Mouse (Mus musculus): Measurements from ENCODE around the gene Dnal1. TPM values are rescaled to one million over a fixed set of nuclear protein-coding genes. Genes with fewer than 3 reads are reported as not detected.
"Not testable (repeated sequence)": the region's sequence is repeated elsewhere in the genome, so short reads cannot be mapped to it uniquely, and the experiment has no call there.

Dnal1 gene
- polyA plus RNA-seq, 1 experiment = not detected

DNA sequence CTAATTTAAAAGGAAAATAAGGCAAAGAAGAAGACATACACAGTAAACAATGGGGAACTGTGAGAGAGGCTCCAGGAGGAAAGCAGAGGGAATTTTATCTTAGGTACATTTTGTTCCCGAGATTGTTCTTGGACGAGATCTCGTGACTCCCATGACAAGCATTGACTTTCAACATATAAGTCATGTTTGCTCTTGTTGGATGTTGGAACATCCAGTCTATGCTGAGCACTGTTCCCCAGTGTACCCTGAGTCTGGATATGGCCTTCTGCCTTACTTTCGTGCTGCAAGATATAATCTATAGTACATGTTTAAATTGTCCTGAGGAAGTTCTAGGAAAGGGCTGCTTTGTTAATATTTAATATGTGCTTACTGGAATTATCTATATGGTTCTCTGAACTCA lies 29.6 kb upstream of the Dnal1 start:
- peaks cover 6% of the 10 kb centered on the region for H3K9me3 ChIP-seq (ENCODE audit: control insufficient read depth, low read length)

DNA sequence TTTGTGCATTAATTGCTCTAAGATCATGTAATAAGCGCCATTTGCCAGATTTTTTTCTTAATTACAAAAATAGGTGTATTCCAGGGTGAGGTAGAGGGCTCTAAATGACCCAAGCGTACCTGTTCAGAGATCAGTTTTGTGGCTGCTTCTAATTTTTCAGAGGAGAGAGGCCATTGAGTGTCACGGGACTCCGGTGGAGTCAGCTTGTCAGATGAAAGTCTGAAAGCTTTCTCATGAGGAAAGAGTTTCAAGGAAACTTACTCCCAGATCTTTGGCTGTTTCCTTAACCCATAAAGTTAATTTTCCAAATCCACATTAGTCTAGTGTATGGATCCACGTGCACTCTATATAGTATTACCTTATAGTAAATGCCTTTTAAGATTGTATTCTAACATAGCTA lies 19.5 kb upstream of the Dnal1 start:
- not testable (repeated sequence) for H3K4me1 ChIP-seq (ENCODE audit: control insufficient read depth); H3K4me3 ChIP-seq (replicated peaks); H3K27me3 ChIP-seq (ENCODE audit: control insufficient read depth); H3K36me3 ChIP-seq (ENCODE audit: control insufficient read depth)
- peaks cover 26% of the 10 kb centered on the region for H3K9me3 ChIP-seq (ENCODE audit: control insufficient read depth, low read length)

More for the DNA sequence above, 29.6 kb upstream of the Dnal1 start:
- no peaks in the 10 kb centered on the region for H3K27me3 ChIP-seq (ENCODE audit: control insufficient read depth)
- no peak for TF ChIP-seq TAL1 (IDR thresholded peaks at IDR 0.05; ENCODE audit: low read length)
- no peak for TF ChIP-seq GATA1 (IDR thresholded peaks at IDR 0.05; ENCODE audit: low read length)
- no peak overlapping the region for H3K4me3 ChIP-seq (replicated peaks)
- H3K4me1 ChIP-seq (ENCODE audit: control insufficient read depth) = no peaks in the 10 kb centered on the region
- H3K36me3 ChIP-seq (ENCODE audit: control insufficient read depth) = no peaks in the 10 kb centered on the region

DNA sequence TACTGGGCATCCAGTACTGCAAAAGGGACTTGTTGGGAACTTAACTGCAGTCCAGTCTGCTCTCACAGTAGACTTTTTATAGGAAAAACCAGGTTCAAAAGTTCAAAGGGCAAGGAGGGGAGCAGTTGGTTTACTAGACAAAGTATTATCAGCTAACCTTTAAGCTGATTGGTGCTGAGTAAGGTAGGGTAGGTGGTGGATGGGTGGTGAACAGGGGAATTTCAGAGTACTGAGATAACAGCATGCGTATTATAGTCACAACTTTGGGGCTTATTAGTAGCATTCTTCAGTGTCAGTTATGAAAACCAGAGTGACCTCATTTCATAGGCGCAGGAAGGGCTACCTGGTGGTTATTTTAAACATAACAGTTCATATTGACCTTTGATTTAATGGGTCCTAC lies 14.6 kb upstream of the Dnal1 start:
- TF ChIP-seq GATA1 (IDR thresholded peaks at IDR 0.05; ENCODE audit: low read length) (no peak), TAL1 (IDR thresholded peaks at IDR 0.05; ENCODE audit: low read length) (no peak)
- Histone ChIP-seq H3K4me1 (ENCODE audit: control insufficient read depth) (peaks cover 19% of the 10 kb centered on the region), H3K9me3 (ENCODE audit: control insufficient read depth, low read length) (peaks cover 5% of the 10 kb centered on the region; the same call in 1 of the 2 replicates)

DNA sequence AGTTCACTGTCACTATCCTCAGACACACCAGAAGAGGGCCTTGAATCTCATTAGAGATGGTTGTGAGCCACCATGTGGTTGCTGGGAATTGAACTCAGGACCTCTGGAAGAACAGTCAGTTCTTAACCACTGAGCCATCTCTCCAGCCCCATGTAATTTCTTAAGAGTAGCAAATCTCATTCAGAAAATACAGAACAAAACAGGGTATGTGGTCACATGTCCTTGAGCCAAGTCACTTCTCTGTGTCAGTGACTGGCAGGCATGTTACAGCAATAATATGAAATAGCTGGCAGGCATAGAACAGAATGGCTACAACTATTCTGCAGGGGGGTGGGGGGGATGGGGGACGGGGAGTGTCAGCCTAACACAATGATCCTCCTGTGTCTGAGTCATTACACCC lies 14.1 kb upstream of the Dnal1 start:
- Histone ChIP-seq H3K27me3 (ENCODE audit: control insufficient read depth) (no peaks in the 10 kb centered on the region), H3K9me3 (ENCODE audit: control insufficient read depth, low read length) (peaks cover 5% of the 10 kb centered on the region; the same call in 1 of the 2 replicates), H3K36me3 (ENCODE audit: control insufficient read depth) (no peaks in the 10 kb centered on the region), H3K4me1 (ENCODE audit: control insufficient read depth) (peaks cover 19% of the 10 kb centered on the region), H3K4me3 (replicated peaks) (no peak overlapping the region)
- TF ChIP-seq TAL1 (IDR thresholded peaks at IDR 0.05; ENCODE audit: low read length) = no peak
- no peak for TF ChIP-seq GATA1 (IDR thresholded peaks at IDR 0.05; ENCODE audit: low read length)

More for the DNA sequence above, 14.6 kb upstream of the Dnal1 start:
- Histone ChIP-seq H3K4me3 (replicated peaks) (no peak overlapping the region), H3K36me3 (ENCODE audit: control insufficient read depth) (no peaks in the 10 kb centered on the region), H3K27me3 (ENCODE audit: control insufficient read depth) (no peaks in the 10 kb centered on the region)

DNA sequence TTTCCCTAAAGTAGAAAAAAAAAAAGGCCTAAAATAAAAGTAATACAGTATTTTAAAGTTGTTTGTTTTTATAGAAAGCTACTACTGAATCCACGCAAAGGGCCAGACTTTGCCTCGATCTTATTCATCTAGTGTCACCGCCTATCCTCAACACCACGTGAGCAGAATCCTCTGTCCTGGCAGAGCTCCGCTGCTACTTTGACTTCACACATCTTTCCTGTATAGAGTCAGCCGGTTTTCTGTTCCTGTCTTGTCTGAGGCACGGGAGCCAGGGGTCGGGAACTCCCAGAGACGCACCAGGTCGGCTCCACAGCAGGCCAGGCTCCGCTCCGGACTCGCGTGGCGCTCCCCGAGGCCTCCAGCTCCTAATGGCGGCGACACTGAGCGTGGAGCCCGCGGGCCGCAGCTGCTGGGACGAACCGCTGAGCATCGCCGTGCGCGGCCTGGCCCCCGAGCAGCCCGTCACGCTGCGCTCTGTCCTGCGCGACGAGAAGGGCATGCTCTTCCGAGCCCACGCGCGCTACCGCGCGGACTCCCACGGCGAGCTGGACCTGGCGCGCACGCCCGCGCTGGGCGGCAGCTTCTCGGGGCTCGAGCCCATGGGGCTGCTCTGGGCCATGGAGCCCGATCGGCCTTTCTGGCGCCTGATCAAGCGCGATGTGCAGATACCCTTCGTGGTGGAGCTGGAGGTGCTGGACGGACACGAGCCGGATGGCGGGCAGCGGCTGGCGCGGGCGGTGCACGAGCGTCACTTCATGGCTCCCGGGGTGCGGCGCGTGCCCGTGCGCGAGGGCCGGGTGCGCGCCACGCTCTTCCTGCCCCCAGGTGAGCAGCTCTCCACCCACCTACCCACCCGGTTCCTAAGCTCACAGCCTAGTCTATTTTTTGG lies 13.3 kb upstream of the Dnal1 start, which contains the start of gene Acot6:
Acot6 (plus strand) TSS at position 51 of the 889 bp plus-strand sequence.
- Histone ChIP-seq H3K4me3 (replicated peaks) (peak within 1 kb of the TSS; percentile 66), H3K4me1 (ENCODE audit: control insufficient read depth) (peaks cover 19% of the 10 kb centered on the region)
- not testable (repeated sequence) for H3K36me3 ChIP-seq (ENCODE audit: control insufficient read depth); H3K27me3 ChIP-seq (ENCODE audit: control insufficient read depth); H3K9me3 ChIP-seq (ENCODE audit: control insufficient read depth, low read length)

DNA sequence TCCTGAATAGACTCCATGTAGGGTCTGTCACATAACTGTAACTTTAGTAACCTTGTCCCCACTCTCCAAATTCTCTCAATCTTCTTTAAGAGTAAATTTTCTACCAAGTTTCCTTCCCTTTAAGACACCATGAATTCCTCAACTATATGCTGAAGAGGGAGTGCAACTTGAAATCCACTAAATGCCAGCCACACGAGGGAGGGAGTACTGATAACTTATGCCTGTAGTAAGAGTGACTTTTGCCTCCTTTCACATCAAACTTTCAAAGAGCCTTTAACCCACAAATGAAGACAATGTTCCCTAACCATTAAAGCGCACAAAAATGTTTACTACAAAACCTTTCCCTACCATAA lies 12.7 kb upstream of the Dnal1 start:
- Histone ChIP-seq H3K4me3 (replicated peaks) (peak overlapping the region; percentile 66), H3K36me3 (ENCODE audit: control insufficient read depth) (no peaks in the 10 kb centered on the region), H3K9me3 (ENCODE audit: control insufficient read depth, low read length) (no peaks in the 10 kb centered on the region), H3K27me3 (ENCODE audit: control insufficient read depth) (no peaks in the 10 kb centered on the region), H3K4me1 (ENCODE audit: control insufficient read depth) (peaks cover 19% of the 10 kb centered on the region)
- TF ChIP-seq GATA1 (IDR thresholded peaks at IDR 0.05; ENCODE audit: low read length) (no peak), TAL1 (IDR thresholded peaks at IDR 0.05; ENCODE audit: low read length) (no peak)

DNA sequence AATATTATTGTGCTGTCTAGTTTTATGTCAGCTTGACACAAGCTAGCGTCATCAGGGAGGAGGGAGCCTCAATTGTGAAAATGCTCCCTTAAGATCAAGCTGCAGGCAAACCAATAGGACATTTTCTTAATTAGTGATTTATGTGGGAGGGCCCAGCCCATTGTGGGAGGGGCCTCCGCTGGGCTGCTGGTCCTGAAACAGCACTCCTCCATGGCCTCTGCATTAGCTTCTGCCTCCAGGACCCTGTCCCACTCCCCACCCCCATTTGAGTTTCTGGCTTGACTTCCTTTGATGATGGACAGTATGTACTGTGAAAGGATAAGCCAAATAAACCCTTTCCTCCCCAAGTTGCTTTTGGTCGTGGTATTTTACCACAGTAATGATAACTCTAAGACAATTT lies 7.2 kb upstream of the Dnal1 start:
- Histone ChIP-seq H3K4me3 (replicated peaks) (no peak overlapping the region), H3K4me1 (ENCODE audit: control insufficient read depth) (no peaks in the 10 kb centered on the region; the same call in 1 of the 2 replicates), H3K27me3 (ENCODE audit: control insufficient read depth) (no peaks in the 10 kb centered on the region), H3K9me3 (ENCODE audit: control insufficient read depth, low read length) (no peaks in the 10 kb centered on the region), H3K36me3 (ENCODE audit: control insufficient read depth) (no peaks in the 10 kb centered on the region)
- TF ChIP-seq GATA1 (IDR thresholded peaks at IDR 0.05; ENCODE audit: low read length) (no peak), TAL1 (IDR thresholded peaks at IDR 0.05; ENCODE audit: low read length) (no peak)

DNA sequence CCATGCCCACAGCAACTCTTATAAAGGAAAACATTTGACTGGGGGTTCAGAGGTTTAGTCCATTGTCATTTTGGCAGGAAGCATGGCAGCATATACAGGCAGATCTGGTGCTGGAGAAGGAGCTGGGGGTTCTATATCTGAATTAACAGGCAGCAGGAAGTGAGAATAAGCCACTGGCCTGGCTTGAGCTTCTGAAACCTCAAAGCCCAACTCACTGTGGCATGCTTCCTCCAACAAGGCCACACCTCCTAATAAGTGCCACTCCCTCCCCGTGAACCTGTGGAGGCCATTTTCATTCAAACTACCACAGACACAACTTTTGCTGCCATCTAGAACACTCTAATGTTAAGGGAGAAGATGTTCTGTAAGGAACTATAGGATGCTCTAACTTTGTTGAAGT lies 6.5 kb upstream of the Dnal1 start:
- H3K4me3 ChIP-seq (replicated peaks) = no peak overlapping the region
- H3K36me3 ChIP-seq (ENCODE audit: control insufficient read depth) = no peaks in the 10 kb centered on the region
- TF ChIP-seq GATA1 (IDR thresholded peaks at IDR 0.05; ENCODE audit: low read length) (no peak), TAL1 (IDR thresholded peaks at IDR 0.05; ENCODE audit: low read length) (no peak)
- H3K27me3 ChIP-seq (ENCODE audit: control insufficient read depth) = no peaks in the 10 kb centered on the region
- H3K9me3 ChIP-seq (ENCODE audit: control insufficient read depth, low read length) = no peaks in the 10 kb centered on the region
- H3K4me1 ChIP-seq (ENCODE audit: control insufficient read depth) = no peaks in the 10 kb centered on the region; the same call in 1 of the 2 replicates

DNA sequence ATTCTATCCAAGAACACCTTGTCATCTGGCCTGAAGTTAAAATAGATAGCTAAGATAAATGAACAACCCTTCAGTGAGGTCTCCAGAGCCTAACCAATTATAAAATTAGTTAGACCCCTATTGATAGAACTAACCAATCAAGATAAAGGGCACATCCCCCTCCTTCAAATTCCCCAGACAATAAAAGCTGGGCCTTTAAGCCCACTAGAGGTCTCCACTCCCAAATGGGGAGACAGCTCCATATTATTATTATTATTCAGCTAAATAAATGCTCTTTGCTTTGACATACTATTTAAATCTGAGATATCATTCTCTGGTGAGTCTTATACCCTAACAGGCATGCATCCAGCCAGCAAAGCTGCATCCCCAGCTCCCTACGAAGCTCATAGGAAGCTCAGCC lies 4.2 kb upstream of the Dnal1 start:
- Histone ChIP-seq H3K4me3 (replicated peaks) (no peak overlapping the region), H3K4me1 (ENCODE audit: control insufficient read depth) (peaks cover 8% of the 10 kb centered on the region), H3K36me3 (ENCODE audit: control insufficient read depth) (no peaks in the 10 kb centered on the region), H3K9me3 (ENCODE audit: control insufficient read depth, low read length) (no peaks in the 10 kb centered on the region), H3K27me3 (ENCODE audit: control insufficient read depth) (no peaks in the 10 kb centered on the region)
- TF ChIP-seq TAL1 (IDR thresholded peaks at IDR 0.05; ENCODE audit: low read length) (no peak), GATA1 (IDR thresholded peaks at IDR 0.05; ENCODE audit: low read length) (no peak)

DNA sequence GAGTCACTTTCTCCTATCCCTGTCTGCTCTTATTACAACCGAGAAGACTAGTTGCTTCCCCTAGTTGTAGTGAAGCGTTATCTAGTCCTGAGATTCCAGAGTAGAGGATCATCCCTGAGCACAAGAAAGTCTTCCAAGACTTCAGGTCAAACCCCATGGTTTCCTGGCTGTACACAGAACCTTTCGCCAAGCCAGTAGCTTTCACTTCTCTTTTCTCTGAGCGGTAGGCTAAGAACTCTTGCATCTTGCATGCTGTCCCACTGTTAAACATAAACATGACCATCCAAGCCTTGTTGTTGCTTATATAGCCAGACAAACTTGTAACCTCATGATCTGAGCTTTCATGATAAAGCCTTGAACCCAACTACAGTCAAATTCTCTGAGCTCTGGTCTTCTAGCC lies 3.4 kb upstream of the Dnal1 start:
- no peaks in the 10 kb centered on the region for H3K27me3 ChIP-seq (ENCODE audit: control insufficient read depth)
- no peaks in the 10 kb centered on the region for H3K9me3 ChIP-seq (ENCODE audit: control insufficient read depth, low read length)
- no peak overlapping the region for H3K4me3 ChIP-seq (replicated peaks)
- no peak for TF ChIP-seq TAL1 (IDR thresholded peaks at IDR 0.05; ENCODE audit: low read length)
- no peak for TF ChIP-seq GATA1 (IDR thresholded peaks at IDR 0.05; ENCODE audit: low read length)
- no peaks in the 10 kb centered on the region for H3K36me3 ChIP-seq (ENCODE audit: control insufficient read depth)
- H3K4me1 ChIP-seq (ENCODE audit: control insufficient read depth) = peaks cover 8% of the 10 kb centered on the region

Measured in erythroblast, embryonic 14.5 days (primary cell).